Mouse (Mus musculus): ENCODE data around the gene Alg9. TPM values are rescaled to one million over a fixed set of nuclear protein-coding genes. Genes with fewer than 3 reads are reported as not detected.

The Alg9 gene
- total RNA-seq (2014; rRNA removed) (16.0 and 16.2 TPM in 2 replicates), polyA plus RNA-seq (2012; rRNA removed) (14.7 and 16.3 TPM in 2 replicates)

- under 1% methylated on average over 51 of the region's 51 CpGs for WGBS
- no peak for TF ChIP-seq POLR2A (IDR thresholded peaks at IDR 0.05; ENCODE audit: extremely low read depth, insufficient read depth, low read length)
- no peak for TF ChIP-seq CTCF (IDR thresholded peaks at IDR 0.05; ENCODE audit: low read depth, low read length)
Observed at GRCm38 (mm10) chr9:50774991-50775612, at the start of gene Alg9, which contains the start of gene 1110032A03Rik. Gene Alg9 (plus strand): TSS chr9:50775019. Gene 1110032A03Rik (minus strand): TSS chr9:50775520.

GRCm38 (mm10) chr9:50725921-50726590 lies 48.8 kb upstream of the Alg9 start:
- TF ChIP-seq POLR2A (IDR thresholded peaks at IDR 0.05; ENCODE audit: extremely low read depth, insufficient read depth, low read length) (no peak), CTCF (IDR thresholded peaks at IDR 0.05; ENCODE audit: low read depth, low read length) (no peak)
- Histone ChIP-seq H3K27ac (replicated peaks; ENCODE audit: insufficient read depth, low read depth, low read length) (no peak overlapping the region), H3K27me3 (ENCODE audit: control insufficient read depth, insufficient read depth, low read length) (peaks cover 5% of the 10 kb centered on the region)

More at GRCm38 (mm10) chr9:50774991-50775612, at the start of gene Alg9, which contains the start of gene 1110032A03Rik:
- Histone ChIP-seq H3K4me3 (ENCODE audit: insufficient read depth, low read depth, low read length) (peak within 1 kb of the TSS; percentile 78), H3K9ac (ENCODE audit: low read depth, low read length) (peak within 1 kb of the TSS; percentile 96), H3K36me3 (ENCODE audit: control insufficient read depth, insufficient read depth, low read length) (peaks cover 1% of the 10 kb centered on the region; the same call in 1 of the 2 replicates), H3K27ac (replicated peaks; ENCODE audit: insufficient read depth, low read depth, low read length) (peak within 1 kb of the TSS; percentile 48), H3K79me2 (ENCODE audit: control insufficient read depth, insufficient read depth, low read length) (peaks cover 4% of the 10 kb centered on the region; the same call in 1 of the 2 replicates), H3K4me1 (ENCODE audit: control insufficient read depth, insufficient read depth, low read length) (peaks cover 9% of the 10 kb centered on the region; the same call in 1 of the 2 replicates), H3K27me3 (ENCODE audit: control insufficient read depth, insufficient read depth, low read length) (no peaks in the 10 kb centered on the region)
- DNase-seq (ENCODE audit: extremely low read depth, low read depth, low spot score) = peak; percentile 78

GRCm38 (mm10) chr9:50727171-50727924 lies 47.5 kb upstream of the Alg9 start:
- Histone ChIP-seq H3K4me1 (ENCODE audit: control insufficient read depth, insufficient read depth, low read length) (peaks cover 12% of the 10 kb centered on the region), H3K27me3 (ENCODE audit: control insufficient read depth, insufficient read depth, low read length) (peaks cover 5% of the 10 kb centered on the region), H3K9ac (ENCODE audit: low read depth, low read length) (peak overlapping the region; percentile 10; the same call in 1 of the 2 replicates), H3K36me3 (ENCODE audit: control insufficient read depth, insufficient read depth, low read length) (no peaks in the 10 kb centered on the region), H3K4me3 (ENCODE audit: insufficient read depth, low read depth, low read length) (peak overlapping the region; percentile 45; the same call in 1 of the 2 replicates), H3K79me2 (ENCODE audit: control insufficient read depth, insufficient read depth, low read length) (no peaks in the 10 kb centered on the region), H3K27ac (replicated peaks; ENCODE audit: insufficient read depth, low read depth, low read length) (no peak overlapping the region)
- DNase-seq (ENCODE audit: extremely low read depth, low read depth, low spot score) = no peak
- no peak for TF ChIP-seq POLR2A (IDR thresholded peaks at IDR 0.05; ENCODE audit: extremely low read depth, insufficient read depth, low read length)
- TF ChIP-seq CTCF (IDR thresholded peaks at IDR 0.05; ENCODE audit: low read depth, low read length) = no peak
- 40% methylated on average over 30 of the region's 30 CpGs for WGBS

More at GRCm38 (mm10) chr9:50725921-50726590, 48.8 kb upstream of the Alg9 start:
- Histone ChIP-seq H3K9ac (ENCODE audit: low read depth, low read length) (no peak overlapping the region), H3K36me3 (ENCODE audit: control insufficient read depth, insufficient read depth, low read length) (no peaks in the 10 kb centered on the region), H3K4me3 (ENCODE audit: insufficient read depth, low read depth, low read length) (no peak overlapping the region), H3K4me1 (ENCODE audit: control insufficient read depth, insufficient read depth, low read length) (peaks cover 12% of the 10 kb centered on the region), H3K79me2 (ENCODE audit: control insufficient read depth, insufficient read depth, low read length) (no peaks in the 10 kb centered on the region)
- WGBS = 77% methylated on average over 8 of the region's 8 CpGs
- DNase-seq (ENCODE audit: extremely low read depth, low read depth, low spot score) = no peak

- TF ChIP-seq CTCF (IDR thresholded peaks at IDR 0.05; ENCODE audit: low read depth, low read length) (no peak), POLR2A (IDR thresholded peaks at IDR 0.05; ENCODE audit: extremely low read depth, insufficient read depth, low read length) (no peak)
- 2% methylated on average over 45 of the region's 45 CpGs for WGBS
- H3K27me3 ChIP-seq (ENCODE audit: control insufficient read depth, insufficient read depth, low read length) = peaks cover 5% of the 10 kb centered on the region
Observed at GRCm38 (mm10) chr9:50727925-50728651, 46.7 kb upstream of the Alg9 start.

GRCm38 (mm10) chr9:50729600-50729999 lies 45.2 kb upstream of the Alg9 start:
- H3K36me3 ChIP-seq (ENCODE audit: control insufficient read depth, insufficient read depth, low read length) = no peaks in the 10 kb centered on the region
- no peak overlapping the region for H3K4me3 ChIP-seq (ENCODE audit: insufficient read depth, low read depth, low read length)
- peaks cover 5% of the 10 kb centered on the region for H3K27me3 ChIP-seq (ENCODE audit: control insufficient read depth, insufficient read depth, low read length)
- H3K4me1 ChIP-seq (ENCODE audit: control insufficient read depth, insufficient read depth, low read length) = peaks cover 3% of the 10 kb centered on the region; the same call in 1 of the 2 replicates
- no peak for TF ChIP-seq CTCF (IDR thresholded peaks at IDR 0.05; ENCODE audit: low read depth, low read length)
- TF ChIP-seq POLR2A (IDR thresholded peaks at IDR 0.05; ENCODE audit: extremely low read depth, insufficient read depth, low read length) = no peak
- H3K79me2 ChIP-seq (ENCODE audit: control insufficient read depth, insufficient read depth, low read length) = no peaks in the 10 kb centered on the region
- H3K9ac ChIP-seq (ENCODE audit: low read depth, low read length) = no peak overlapping the region
- 70% methylated on average over 4 of the region's 4 CpGs for WGBS
- DNase-seq (ENCODE audit: extremely low read depth, low read depth, low spot score) = no peak
- H3K27ac ChIP-seq (replicated peaks; ENCODE audit: insufficient read depth, low read depth, low read length) = no peak overlapping the region

More at GRCm38 (mm10) chr9:50727925-50728651, 46.7 kb upstream of the Alg9 start:
- no peak overlapping the region for H3K27ac ChIP-seq (replicated peaks; ENCODE audit: insufficient read depth, low read depth, low read length)
- H3K4me1 ChIP-seq (ENCODE audit: control insufficient read depth, insufficient read depth, low read length) = peaks cover 10% of the 10 kb centered on the region
- peak overlapping the region; percentile 45; the same call in 1 of the 2 replicates for H3K4me3 ChIP-seq (ENCODE audit: insufficient read depth, low read depth, low read length)
- H3K79me2 ChIP-seq (ENCODE audit: control insufficient read depth, insufficient read depth, low read length) = no peaks in the 10 kb centered on the region
- DNase-seq (ENCODE audit: extremely low read depth, low read depth, low spot score) = no peak
- no peaks in the 10 kb centered on the region for H3K36me3 ChIP-seq (ENCODE audit: control insufficient read depth, insufficient read depth, low read length)
- peak overlapping the region; percentile 6 for H3K9ac ChIP-seq (ENCODE audit: low read depth, low read length)

All from liver, adult 2 months (tissue).